Mouse (Mus musculus): ENCODE data around the gene Tm4sf20.

DNA sequence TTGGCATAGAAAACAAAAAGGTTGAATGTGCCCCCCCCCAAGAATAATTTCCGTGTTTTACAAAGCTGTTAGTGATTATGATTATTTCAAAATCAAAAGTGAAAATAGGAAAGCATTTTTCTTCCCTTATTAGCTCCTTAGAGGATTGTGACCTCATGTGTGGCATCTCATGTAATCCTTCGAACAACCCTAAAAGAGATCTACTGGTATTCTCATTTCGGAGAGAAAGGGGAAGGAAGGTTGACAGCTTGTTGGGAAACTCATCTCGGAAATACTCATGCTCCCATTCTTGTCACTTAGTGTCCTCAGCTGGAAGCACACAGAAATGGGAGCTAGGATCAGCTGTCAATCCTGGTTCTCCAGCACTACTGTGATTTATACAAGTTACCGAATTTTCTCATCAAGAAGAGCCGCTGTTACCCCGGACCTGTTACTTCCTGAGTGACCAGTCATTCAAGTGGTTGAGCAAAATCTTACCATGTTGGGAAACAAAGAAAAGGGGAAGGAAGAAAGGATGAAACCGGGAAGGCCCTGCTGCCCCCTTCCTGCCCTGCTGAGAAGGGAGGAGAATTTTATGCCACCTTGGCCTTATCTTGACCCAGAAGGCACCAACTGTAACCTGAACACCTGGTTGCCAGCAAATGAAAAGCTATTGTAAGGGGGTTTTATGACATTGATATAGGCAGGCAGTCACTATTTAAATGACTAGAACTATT lies 6.6 kb downstream of the Tm4sf20 start:
- TF ChIP-seq CTCF (IDR thresholded peaks at IDR 0.05; ENCODE audit: low read depth, low read length) (no peak), POLR2A (IDR thresholded peaks at IDR 0.05; ENCODE audit: borderline replicate concordance, low read depth, low read length) (no peak)

Measured in bone marrow macrophage, adult 2 months (primary cell).